Mouse (Mus musculus) CH12.LX (cell line): ENCODE measurements around the gene M6pr. TPM values are rescaled to one million over a fixed set of nuclear protein-coding genes. Genes with fewer than 3 reads are reported as not detected.

ENCODE experiments used
- DNase-seq: peaks from one replicate; pipeline ENCODE4 v3.0.0-alpha.2; 2013; ENCODE audit errors: extremely low read depth
- H3K27ac ChIP-seq: 2 replicates; pipeline ENCODE4 v1.5.1; 2012; ENCODE audit warnings: low read depth, mild to moderate bottlenecking, control low read depth, moderate library complexity; ENCODE audit not compliant: insufficient read depth
- H3K27me3 ChIP-seq: replicated peaks from 2 replicates; pipeline ENCODE3; 2012; ENCODE audit warnings: inconsistent platforms
- H3K36me3 ChIP-seq, 2 experiments: replicated peaks in 1 of 2; 2 replicates each; pipeline versions ENCODE3 to v1.6.1; 2012; ENCODE audit warnings: inconsistent platforms in 1 of 2, low read length in 1 of 2, mild to moderate bottlenecking in 1 of 2, mixed read lengths in 1 of 2, moderate library complexity in 1 of 2; ENCODE audit not compliant: control insufficient read depth in 1 of 2, insufficient read depth in 1 of 2
- H3K4me1 ChIP-seq, 2 experiments: 2 replicates each; pipeline ENCODE4 v1.6.1; 2012; ENCODE audit warnings: inconsistent platforms in 1 of 2, moderate library complexity in 1 of 2; ENCODE audit not compliant: insufficient read depth in 2 of 2, control insufficient read depth in 1 of 2
- H3K4me2 ChIP-seq: 2 replicates; pipeline ENCODE4 v1.6.1; 2012; ENCODE audit warnings: low read depth, mild to moderate bottlenecking, control low read depth; ENCODE audit not compliant: poor library complexity, insufficient read depth, severe bottlenecking
- H3K4me3 ChIP-seq, 3 experiments: fragments of 150-350 bp in 1 of 3; sonication (generic) in 1 of 3; replicated peaks in 1 of 3; 2 replicates each; pipeline versions ENCODE3 to v1.5.1; 2011 to 2012; ENCODE audit warnings: low read depth in 2 of 3, low read length in 2 of 3, mild to moderate bottlenecking in 2 of 3, moderate library complexity in 2 of 3, control low read depth in 1 of 3, improper control_type of control experiment in 1 of 3, inconsistent platforms in 1 of 3, mixed read lengths in 1 of 3; ENCODE audit not compliant: poor library complexity in 1 of 3
- H3K79me2 ChIP-seq: replicated peaks from 2 replicates; pipeline ENCODE4 v1.6.1; 2012; ENCODE audit warnings: mild to moderate bottlenecking, moderate library complexity; ENCODE audit not compliant: control insufficient read depth, poor library complexity, insufficient read depth, severe bottlenecking; ENCODE audit errors: extremely low read depth
- H3K9ac ChIP-seq: 2 replicates; pipeline ENCODE4 v1.6.1; 2012; ENCODE audit warnings: low read depth, mild to moderate bottlenecking, control low read depth, moderate library complexity; ENCODE audit not compliant: insufficient read depth
- H3K9me3 ChIP-seq: replicated peaks from 2 replicates; pipeline ENCODE3; 2012; ENCODE audit warnings: low read length, inconsistent platforms, mixed read lengths
- CTCF ChIP-seq, 2 experiments: IDR thresholded peaks in 1 of 2; conservative IDR thresholded peaks in 1 of 2; 2 replicates each; pipeline ENCODE4 v1.5.1; 2011 to 2012; ENCODE audit warnings: low read depth in 2 of 2, low read length in 2 of 2, improper control_type of control experiment in 1 of 2, inconsistent platforms in 1 of 2, mild to moderate bottlenecking in 1 of 2, moderate library complexity in 1 of 2
- HCFC1 ChIP-seq: IDR thresholded peaks from 2 replicates; pipeline ENCODE4 v1.6.1; 2012; ENCODE audit warnings: low read depth, mild to moderate bottlenecking, inconsistent platforms, low read length, improper control_type of control experiment
- JUND ChIP-seq: conservative IDR thresholded peaks from 2 replicates; pipeline ENCODE4 v1.6.1; 2011; ENCODE audit warnings: low read depth, low read length, improper control_type of control experiment
- KAT2A ChIP-seq: IDR thresholded peaks from 2 replicates; pipeline ENCODE4 v1.6.1; 2012; ENCODE audit warnings: low read length, improper control_type of control experiment, inconsistent platforms; ENCODE audit not compliant: insufficient replicate concordance
- POLR2A ChIP-seq: IDR thresholded peaks from 2 replicates; pipeline ENCODE4 v1.6.1; 2011; ENCODE audit warnings: low read depth, mild to moderate bottlenecking, improper control_type of control experiment, low read length
- RAD21 ChIP-seq: IDR thresholded peaks from 2 replicates; pipeline ENCODE4 v1.6.1; 2011; ENCODE audit warnings: low read depth, mild to moderate bottlenecking, low read length, improper control_type of control experiment, moderate library complexity
- SMC3 ChIP-seq: IDR thresholded peaks from 2 replicates; pipeline ENCODE4 v1.6.1; 2011; ENCODE audit warnings: low read depth, low read length, improper control_type of control experiment
- TCF12 ChIP-seq: IDR thresholded peaks from 2 replicates; pipeline ENCODE4 v1.6.1; 2014; ENCODE audit warnings: low read depth, mild to moderate bottlenecking, inconsistent platforms, low read length, improper control_type of control experiment
- USF2 ChIP-seq: conservative IDR thresholded peaks from 2 replicates; pipeline ENCODE4 v1.6.1; 2011; ENCODE audit warnings: low read depth, low read length, improper control_type of control experiment
- dilution Hi-C: fragments of 300-500 bp; cut with MboI; formaldehyde crosslinking; loops from 2 replicates; pipeline ENCODE4 v1.14.3; 2020; ENCODE audit warnings: low sequenced_read_pairs; ENCODE audit not compliant: extremely low pct_unique_long_range_greater_than_20kb, extremely low pct_ligation_motif_present
- in situ Hi-C: fragments of 300-500 bp; cut with MboI; formaldehyde crosslinking; loops from 3 replicates; pipeline ENCODE4 v1.14.3; 2019; ENCODE audit warnings: low sequenced_read_pairs, low pct_ligation_motif_present, low pct_unique_long_range_greater_than_20kb, mixed read lengths
- polyA plus RNA-seq: library from polyadenylated mRNA; unstranded; fragments of >175 nt; gene quantifications from 2 replicates; pipeline ENCODE4 v1.2.1, GENCODE M21; 2012; ENCODE audit warnings: low read depth; ENCODE audit not compliant: insufficient read length
- total RNA-seq, 2 experiments: library from RNA; depleted of rRNA; stranded (reverse); fragments of 300-350 nt in 1 of 2; fragments of >200 nt in 1 of 2; gene quantifications; 2 replicates each; pipeline ENCODE4 v1.2.3; 2012 to 2014

M6pr gene
- total and polyA plus RNA-seq, 3 experiments, result 148 to 291 (median 228) TPM

- TF ChIP-seq HCFC1, result no peak
- no peak for TF ChIP-seq RAD21
- TF ChIP-seq, all 38 proteins: peak for 0
- Histone ChIP-seq H3K36me3 (no peaks in the 10 kb centered on the region), H3K9me3 (no peaks in the 10 kb centered on the region), H3K27me3 (no peaks in the 10 kb centered on the region), H3K4me2 (no peak overlapping the region), H3K4me3 (no peak overlapping the region), H3K79me2 (no peaks in the 10 kb centered on the region), H3K4me1 (peaks cover 4 to 38% of the 10 kb centered on the region in 2 experiments), H3K27ac (no peak overlapping the region), H3K9ac (no peak overlapping the region)
- dilution Hi-C loops, result no loop called here
- in situ Hi-C loops, result no loop called here
- no peak for DNase-seq
These were observed 23.7 kb upstream of the M6pr start for GRCm38 (mm10) chr6:122284823-122285222.

GRCm38 (mm10) chr6:122288263-122288662 is 20.3 kb upstream of the M6pr start:
- TF ChIP-seq TCF12 (peak; percentile 9; the same call in 1 of the 2 replicates), CTCF (conservative IDR thresholded peaks at IDR 0.05 in 1 of 2, IDR thresholded peaks at IDR 0.05 in 1 of 2; ENCODE audit: low read depth in 2 of 2, low read length in 2 of 2) (peak; percentile 39 to 71), SMC3 (peak; percentile 42), JUND (no peak), RAD21 (peak; percentile 45), POLR2A (no peak)
- dilution Hi-C loops (no loop called here), in situ Hi-C loops (no loop called here)

GRCm38 (mm10) chr6:122289313-122289712 is 19.2 kb upstream of the M6pr start:
- Histone ChIP-seq H3K27me3 (no peaks in the 10 kb centered on the region), H3K9me3 (no peaks in the 10 kb centered on the region), H3K27ac (no peak overlapping the region), H3K79me2 (no peaks in the 10 kb centered on the region), H3K36me3 (no peaks in the 10 kb centered on the region), H3K4me2 (no peak overlapping the region), H3K4me3 (no peak overlapping the region), H3K9ac (no peak overlapping the region), H3K4me1 (peaks cover 13 to 68% of the 10 kb centered on the region in 2 experiments)
- in situ Hi-C loops, result no loop called here
- no peak for DNase-seq
- TF ChIP-seq KAT2A, result no peak
- no peak for TF ChIP-seq USF2
- dilution Hi-C loops, result no loop called here

More at GRCm38 (mm10) chr6:122288263-122288662, 20.3 kb upstream of the M6pr start:
- H3K4me2 ChIP-seq, result no peak overlapping the region
- no peaks in the 10 kb centered on the region for H3K36me3 ChIP-seq
- H3K4me1 ChIP-seq, result peaks cover 10 to 65% of the 10 kb centered on the region in 2 experiments
- no peaks in the 10 kb centered on the region for H3K9me3 ChIP-seq
- DNase-seq, result no peak
- no peak overlapping the region for H3K27ac ChIP-seq
- no peak overlapping the region for H3K9ac ChIP-seq
- no peak overlapping the region for H3K4me3 ChIP-seq
- no peaks in the 10 kb centered on the region for H3K79me2 ChIP-seq
- H3K27me3 ChIP-seq, result no peaks in the 10 kb centered on the region
